16 mouse cellular contexts compared by ENCODE assay signal in the genomic region with DNA sequence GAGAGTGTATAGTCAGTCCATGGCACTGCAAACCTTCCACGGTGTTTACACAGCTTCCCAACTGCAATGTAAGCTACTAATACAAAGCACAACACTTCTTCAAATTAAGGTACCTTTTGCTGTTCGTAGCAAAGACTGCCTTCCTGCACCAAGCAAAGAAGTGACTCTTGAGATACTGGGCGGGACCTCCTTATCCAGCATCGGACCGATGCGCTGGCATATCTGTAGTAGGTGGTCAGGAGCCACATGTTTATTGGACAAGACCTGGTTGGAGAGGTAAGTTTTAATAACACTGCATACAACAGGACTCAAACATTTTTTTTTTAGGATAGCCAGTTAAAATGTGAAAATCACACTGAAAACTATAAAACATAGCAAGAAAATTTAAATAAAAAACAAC.
"Had no signal": no experiment of that assay in that cellular context is flagged by ENCODE, and none has a peak within 500 bp of the region (broad histone marks: within the 10 kb centered on the region; RNA-seq: fewer than 3 reads in every experiment).

No protein-coding gene starts in this region.

- DNase-seq: heart, postnatal 10 days; heart, postnatal 14 days; heart, postnatal 36 days; heart, postnatal 4 days; kidney, adult 11 months; kidney, adult 18-20 months; kidney, adult 2 months; kidney, adult 8-10 months; kidney, adult 9 months; kidney, postnatal 10 days; kidney, postnatal 14 days; kidney, postnatal 25 days; kidney, postnatal 36 days; kidney, postnatal 4 days; layer of hippocampus, adult 9-11 months; layer of hippocampus, postnatal 36 days had no signal
